Mouse (Mus musculus): ENCODE data around the gene Zdbf2.
"Not testable (repeated sequence)": the region's sequence is repeated elsewhere in the genome, so short reads cannot be mapped to it uniquely, and the experiment has no call there.

Zdbf2 gene

DNA sequence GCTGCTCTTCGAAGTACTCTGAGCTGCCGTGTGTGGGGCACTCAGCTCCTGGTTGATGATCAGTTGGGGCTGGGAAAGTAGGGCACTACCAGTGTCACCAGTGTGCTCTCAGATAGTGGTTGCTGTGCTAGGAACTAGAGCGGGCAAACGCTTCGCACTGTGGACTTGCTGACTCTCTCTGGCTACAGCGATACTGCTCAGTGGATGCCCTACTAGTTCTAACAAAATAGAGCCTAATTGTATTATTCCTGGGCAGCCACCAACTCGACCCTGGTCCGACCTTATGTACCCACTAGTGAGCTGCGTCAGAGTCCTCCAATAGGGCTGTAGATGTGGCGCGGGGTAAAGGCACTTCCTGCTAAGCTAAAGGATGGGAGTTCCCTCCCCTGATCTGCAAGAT lies 9.4 kb upstream of the Zdbf2 start:
- no peak for DNase-seq (ENCODE audit: low read depth, low spot score)

GRCm38 (mm10) chr1:63265461-63265860 lies 7.6 kb upstream of the Zdbf2 start:
- no peak for DNase-seq (ENCODE audit: low read depth, low spot score)

DNA sequence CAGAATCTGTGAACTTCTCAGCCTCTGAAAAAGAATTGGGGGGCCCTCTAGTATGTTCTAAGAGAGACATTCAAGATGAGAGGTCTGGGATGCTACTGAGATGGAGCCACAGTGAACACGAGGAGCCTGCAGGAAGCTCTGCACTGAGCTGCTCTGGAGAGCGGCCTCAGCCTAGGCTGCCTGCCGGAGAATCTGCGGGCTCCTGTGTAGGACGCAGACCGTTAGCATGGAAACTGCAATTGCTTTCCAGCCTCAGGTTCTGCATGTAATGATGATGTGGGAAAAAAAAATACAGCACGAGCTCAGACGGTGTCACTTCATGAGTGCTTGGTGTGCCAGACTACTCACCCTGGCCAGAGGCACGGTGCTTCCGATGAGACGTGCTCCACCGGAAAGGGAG lies 6.9 kb upstream of the Zdbf2 start:
- DNase-seq (ENCODE audit: low read depth, low spot score), result no peak

- DNase-seq (ENCODE audit: low read depth, low spot score), result no peak
These were observed 6.3 kb upstream of the Zdbf2 start for GRCm38 (mm10) chr1:63266716-63267115.

GRCm38 (mm10) chr1:63272125-63272675 lies 865 bp upstream of the Zdbf2 start:
- no peak for DNase-seq (ENCODE audit: low read depth, low spot score)

DNA sequence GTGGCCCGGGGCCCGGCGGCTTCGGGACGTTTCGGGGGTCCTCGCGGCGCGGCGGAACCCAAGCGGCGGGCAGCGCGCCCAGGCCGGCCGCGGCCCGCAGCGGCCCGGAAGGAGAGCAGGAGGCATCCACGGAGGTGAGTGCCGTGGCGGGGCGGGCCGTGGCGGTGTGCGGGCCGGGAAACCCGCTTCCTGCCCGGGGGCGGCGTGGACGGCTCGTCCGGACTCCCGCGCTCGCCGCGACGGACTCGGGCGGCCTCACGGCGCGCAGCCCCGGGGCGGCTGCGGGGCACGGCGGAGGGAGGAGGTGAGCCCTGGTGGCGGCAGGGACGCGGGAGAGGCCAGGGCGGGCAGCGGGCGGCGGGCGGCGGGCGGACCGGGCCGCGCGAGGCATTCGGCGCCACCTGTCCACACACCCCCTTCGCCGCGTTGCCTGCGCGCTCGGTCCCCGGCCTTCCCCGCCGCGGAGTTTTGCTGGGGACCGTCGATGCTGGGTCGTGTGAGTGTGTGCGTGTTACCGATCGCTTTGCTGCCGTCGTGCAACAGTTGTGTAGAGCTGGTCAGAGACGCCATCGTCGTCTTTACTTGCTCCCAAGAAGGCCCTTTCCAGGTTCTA lies 380 bp downstream of the Zdbf2 start:
- DNase-seq (ENCODE audit: low read depth, low spot score), result no peak

- no peak for DNase-seq (ENCODE audit: low read depth, low spot score)
These were observed 1.1 kb downstream of the Zdbf2 start for GRCm38 (mm10) chr1:63274046-63274730.

- no peak for DNase-seq (ENCODE audit: low read depth, low spot score)
These were observed 5.0 kb downstream of the Zdbf2 start for GRCm38 (mm10) chr1:63278106-63278505.

DNA sequence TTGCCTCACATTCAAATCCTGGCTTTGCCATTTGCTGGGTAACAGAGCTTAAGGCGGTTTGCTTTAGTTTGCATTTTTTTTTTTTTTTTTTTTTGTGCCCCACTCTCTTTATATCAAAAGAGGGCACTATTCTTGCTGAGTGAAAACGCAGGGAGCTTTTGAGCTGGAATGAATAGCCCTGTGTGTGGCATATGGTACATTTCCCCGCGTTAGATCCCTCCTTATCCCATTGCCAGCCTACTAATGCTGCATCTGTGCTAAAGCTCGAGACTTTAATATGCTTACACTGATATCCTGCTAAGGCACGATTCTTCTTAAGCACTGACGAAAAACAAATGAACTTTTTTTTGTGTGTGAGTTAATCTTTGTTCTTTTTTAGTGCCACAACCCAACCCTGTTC lies 20.9 kb downstream of the Zdbf2 start:
- no peak for DNase-seq (ENCODE audit: low read depth, low spot score)

GRCm38 (mm10) chr1:63309661-63310060 lies 36.6 kb downstream of the Zdbf2 start:
- no peak for DNase-seq (ENCODE audit: low read depth, low spot score)

GRCm38 (mm10) chr1:63323565-63324132 lies 50.6 kb downstream of the Zdbf2 start:
- not testable (repeated sequence) for DNase-seq (ENCODE audit: low read depth, low spot score)

All from telencephalon, adult 2 months (tissue).